Mouse (Mus musculus): ENCODE measurements at regions not wholly inside any gene's neighbourhood (a gene's known extent, or its start where the extent isn't known, plus 50 kb on each side); places are given as distances from the start of the nearest gene placed in this dataset.
A peak's percentile ranks its signal among the peaks of the same experiment; 100 is the strongest.

DNA sequence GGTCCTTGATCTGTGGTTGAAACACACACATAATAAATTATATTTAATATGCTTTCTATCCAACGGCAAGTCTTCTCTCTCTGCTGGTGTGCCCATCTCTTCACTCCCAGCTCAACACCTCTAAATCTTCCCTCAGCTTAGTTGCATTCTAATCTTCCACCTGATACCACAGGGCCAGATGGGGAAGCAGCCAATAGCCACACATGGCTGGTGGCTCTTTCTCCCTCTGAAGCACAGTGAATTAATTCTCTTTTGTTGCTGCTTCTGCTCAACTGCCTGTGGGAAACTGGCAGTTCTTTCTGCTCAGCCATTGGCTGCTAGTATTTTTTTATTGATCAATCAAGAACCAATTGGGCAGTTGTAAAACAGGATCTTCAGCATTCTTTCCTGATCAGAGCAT is 750.0 kb downstream of the Serpinb8 start:
- intact Hi-C loops (cut with DNase I): no loop called here
- DNase-seq: no peak

DNA sequence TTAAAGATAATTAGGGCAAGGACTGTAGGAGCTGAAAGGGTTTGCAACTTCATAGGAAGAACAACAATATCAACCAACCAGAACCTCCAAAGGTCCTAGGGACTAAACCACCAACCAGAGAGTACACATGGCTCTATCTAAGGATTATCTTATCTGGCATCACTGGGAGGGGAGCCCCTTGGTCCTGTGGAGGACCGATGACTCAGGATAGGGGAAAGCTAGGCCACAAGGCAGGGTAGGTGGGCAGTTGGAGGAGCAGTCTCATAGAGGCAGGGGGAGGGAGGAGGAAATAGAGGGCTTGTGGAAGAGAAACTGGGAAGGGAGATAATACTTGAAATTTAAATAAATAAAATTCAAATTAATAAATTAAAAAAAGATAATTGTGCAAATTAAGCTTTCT is 751.5 kb downstream of the Serpinb8 start:
- no peak for DNase-seq
- intact Hi-C loops (cut with DNase I): no loop called here

DNA sequence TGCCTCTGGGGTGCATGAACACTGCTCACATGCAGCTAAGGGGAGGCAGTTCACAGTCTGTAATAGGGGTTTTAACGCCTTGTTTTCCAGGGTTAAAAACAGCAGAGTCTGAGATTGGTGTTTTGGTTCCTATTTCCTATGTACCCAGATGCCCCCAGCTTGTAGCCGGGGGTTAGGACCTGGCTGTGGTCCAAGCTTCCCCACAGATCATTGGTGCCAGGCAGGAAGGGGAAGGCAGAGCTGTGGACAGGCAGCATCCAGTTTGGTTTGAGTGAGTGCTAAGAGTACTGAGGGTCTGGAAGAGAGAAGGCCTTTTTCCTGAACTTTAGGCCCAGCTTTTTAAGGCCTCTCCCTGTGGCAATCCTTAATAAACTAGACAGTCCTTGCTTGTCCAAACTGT is 774.0 kb downstream of the Serpinb8 start:
- intact Hi-C loops (cut with DNase I): no loop called here
- DNase-seq: no peak

DNA sequence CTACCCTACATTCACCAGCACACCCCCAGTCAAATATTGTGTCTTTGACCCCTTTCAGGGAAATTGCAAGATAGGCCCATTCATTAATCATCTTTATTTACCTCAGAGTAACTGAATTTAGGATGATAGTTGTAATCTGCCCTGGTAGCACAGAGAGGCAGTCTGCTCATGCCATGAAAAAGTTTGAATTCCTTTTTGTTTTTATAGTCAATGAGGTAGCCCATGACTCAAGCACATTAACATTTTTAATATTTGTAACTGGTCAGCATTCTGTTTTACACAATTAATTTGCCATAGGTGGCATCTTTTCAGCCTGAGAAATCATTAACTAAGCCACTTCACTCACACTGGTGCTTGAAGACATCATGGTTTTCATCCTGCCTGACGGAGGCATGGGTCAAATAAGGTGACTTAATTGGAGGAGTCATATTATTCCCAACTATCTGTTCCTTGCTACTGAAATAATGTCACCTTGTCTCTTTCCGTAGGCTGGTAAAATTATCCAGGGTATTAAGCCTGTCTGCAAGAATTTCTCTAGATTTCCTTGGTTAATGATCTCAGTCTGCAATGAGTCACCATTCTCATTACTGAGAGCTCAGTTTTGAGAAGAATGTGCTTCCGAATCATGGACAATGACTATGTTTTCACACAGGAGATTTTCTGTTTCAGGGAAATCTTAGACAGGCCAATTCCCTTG is 780.2 kb downstream of the Serpinb8 start:
- intact Hi-C loops (cut with DNase I): no loop called here

DNA sequence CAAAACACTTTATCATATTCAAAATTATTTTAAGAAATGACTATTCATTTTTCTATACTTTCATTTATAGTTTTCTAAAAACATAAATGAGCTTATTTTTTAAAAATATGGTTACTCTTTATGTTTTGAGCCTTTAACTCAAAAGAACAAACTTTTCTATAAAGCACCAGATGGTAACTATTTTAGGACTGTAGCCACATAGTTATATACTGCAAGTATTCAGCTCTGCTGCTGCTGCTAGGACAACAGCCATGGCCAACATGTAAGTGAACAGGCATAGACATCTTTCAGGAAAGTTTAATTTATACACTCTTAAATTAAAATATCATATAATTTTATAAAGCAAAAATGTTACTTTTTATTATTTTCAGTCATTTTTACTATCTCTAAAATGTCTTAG is 800.1 kb downstream of the Serpinb8 start:
- no peak for DNase-seq

More for the DNA sequence above, 780.2 kb downstream of the Serpinb8 start:
- no peak for DNase-seq

DNA sequence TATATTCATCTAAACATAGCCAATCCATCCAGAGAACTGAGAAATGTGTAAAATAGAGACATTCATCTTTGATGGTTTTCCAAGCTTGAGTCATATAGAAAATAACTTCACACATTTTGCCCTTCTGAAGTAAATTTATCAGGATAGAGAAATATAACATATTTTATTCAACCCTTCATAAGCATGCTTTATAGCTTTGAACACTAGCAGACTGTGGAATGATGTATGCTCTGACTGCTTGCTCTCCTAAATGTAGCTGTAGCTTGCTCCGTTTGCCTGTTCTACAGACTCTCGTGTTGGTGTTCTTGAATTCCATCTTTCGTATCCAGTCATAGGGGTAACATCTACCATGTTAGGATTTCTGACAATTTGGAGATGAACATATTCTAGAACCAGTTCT is 800.7 kb downstream of the Serpinb8 start:
- no peak for DNase-seq
- intact Hi-C loops (cut with DNase I): no loop called here

More for the DNA sequence above, 800.1 kb downstream of the Serpinb8 start:
- intact Hi-C loops (cut with DNase I): no loop called here

DNA sequence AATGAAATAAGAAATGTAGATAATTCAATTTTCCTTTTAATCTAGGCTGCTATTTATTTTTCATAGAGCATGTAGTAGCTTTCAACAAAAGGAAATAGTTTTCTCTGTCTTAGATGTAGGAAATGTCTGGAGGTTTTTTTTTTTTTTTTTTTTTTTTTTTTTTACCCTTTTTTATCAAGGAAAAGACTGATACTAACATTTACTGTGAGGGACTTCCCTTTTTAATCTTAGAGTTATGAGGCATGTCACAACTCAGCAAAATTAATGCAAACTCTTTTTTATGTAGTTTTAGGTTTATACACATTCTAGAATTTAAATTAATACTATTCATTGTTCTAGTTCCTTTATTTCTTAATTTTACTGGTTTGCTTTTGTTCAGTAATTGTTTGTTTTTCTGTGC is 850.0 kb downstream of the Serpinb8 start:
- DNase-seq: no peak
- intact Hi-C loops (cut with DNase I): no loop called here

DNA sequence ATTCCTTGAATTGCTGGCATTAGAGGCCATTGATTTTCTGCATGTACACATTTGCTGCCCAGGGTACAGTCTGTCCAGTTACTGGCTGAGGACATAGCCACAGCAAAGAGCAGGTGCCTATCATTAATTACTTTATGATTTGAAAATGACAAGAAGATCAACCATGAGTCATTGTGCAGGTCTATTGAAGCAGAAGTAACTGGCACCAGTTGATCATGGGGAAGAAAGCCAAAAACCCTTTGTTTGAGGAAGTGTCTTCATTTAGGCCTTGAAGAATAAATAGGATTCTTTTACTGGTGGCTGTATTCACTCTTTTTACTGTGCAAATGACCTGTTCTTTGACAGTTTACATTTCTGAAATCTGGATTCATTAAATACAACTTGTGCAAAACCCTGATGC is 863.0 kb downstream of the Serpinb8 start:
- no peak for DNase-seq
- intact Hi-C loops (cut with DNase I): no loop called here

DNA sequence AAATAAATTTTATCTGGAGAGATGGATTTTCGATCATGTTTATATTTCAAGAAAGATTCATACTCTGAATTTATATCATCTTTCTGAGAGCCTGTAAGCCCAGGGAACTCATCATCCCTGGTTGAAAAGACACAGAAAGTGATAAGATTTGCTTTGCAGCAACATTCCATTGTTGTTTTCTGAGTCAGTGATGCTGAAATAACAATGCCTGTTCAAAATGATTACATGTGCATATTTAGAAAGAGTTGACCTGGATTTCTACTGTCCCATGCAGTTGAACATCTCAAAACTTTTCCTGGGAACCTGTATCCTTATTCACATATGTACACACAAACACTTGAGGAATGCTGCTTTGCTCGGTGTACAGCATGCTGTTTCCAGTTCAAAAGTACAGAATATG is 882.2 kb downstream of the Serpinb8 start:
- intact Hi-C loops (cut with DNase I): no loop called here
- no peak for DNase-seq

DNA sequence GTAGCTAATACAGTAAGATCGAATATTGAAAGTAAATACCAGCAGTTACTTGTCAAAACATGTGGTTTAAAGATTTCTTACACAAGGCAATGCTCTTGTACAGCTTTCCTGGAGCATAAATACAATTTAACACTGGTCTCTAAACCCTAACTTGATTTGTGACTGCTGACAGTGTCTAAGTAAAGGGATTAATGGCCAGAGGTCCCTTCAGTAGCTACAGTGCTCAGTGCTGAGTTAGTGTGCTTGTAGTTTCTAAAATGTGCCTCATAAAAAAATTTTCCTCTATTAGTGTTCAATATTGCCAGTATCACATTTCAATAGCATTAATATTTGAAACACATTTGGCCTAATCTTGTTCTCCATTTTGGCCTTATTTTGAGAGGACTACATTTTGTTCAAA is 909.0 kb downstream of the Serpinb8 start:
- intact Hi-C loops (cut with DNase I): no loop called here

DNA sequence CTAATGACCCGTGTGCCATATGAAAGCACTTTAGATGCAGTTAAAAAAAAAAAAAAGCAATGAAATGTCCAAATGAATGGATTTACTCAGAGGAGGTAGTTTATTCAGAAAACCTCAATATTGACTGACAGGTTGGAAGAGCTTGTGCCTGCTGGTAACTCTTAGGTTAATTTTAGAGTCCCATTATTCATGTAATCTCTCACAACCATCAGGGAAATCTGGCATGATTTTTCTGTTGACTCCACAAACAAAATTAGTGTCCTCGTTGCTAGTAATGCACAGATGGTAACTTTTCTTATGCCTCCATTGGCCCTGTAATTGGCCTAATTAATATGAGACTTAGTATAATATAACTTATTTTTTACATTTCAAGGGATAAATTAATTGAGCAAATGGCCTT is 937.6 kb downstream of the Serpinb8 start:
- no peak for DNase-seq
- intact Hi-C loops (cut with DNase I): no loop called here

More for the DNA sequence above, 909.0 kb downstream of the Serpinb8 start:
- no peak for DNase-seq

DNA sequence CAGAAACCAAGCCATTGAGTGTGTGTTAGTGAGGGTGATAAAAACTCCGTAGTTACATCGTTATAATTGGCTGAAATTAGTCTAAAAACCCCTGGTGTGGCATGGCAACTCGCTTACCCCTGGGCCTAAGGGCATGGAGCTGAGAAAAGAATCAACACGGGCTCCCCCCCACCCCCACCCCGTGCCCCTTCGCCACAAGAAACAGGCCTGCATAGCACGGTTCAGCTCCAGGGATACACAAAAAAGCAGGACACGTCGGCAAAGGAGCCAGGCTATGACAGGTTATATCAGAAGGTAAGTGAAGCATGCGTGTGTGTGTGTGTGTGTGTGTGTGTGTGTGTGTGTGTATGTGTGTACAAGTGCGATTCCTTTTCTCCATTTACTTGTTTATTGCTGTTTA is 948.4 kb downstream of the Serpinb8 start:
- intact Hi-C loops (cut with DNase I): no loop called here
- DNase-seq: no peak

DNA sequence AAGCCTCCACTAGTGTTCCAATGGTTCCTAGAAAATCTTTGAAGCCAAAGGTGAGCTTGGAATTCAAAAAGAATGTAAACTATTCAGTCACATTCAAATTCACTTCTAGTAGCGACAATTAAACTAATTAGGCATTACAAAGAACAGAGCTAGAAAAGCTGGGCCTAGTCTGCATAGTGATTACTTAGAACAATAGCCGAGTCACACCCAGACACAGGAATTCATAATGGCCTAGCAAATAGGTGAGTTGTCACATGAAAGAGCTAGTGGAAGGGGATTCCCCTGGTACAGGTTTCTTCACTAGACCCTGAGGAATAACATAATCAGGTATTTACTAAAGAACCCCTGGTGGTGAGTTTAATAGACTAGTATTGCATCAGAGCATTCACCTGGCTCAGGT is 958.9 kb downstream of the Serpinb8 start:
- DNase-seq: no peak
- intact Hi-C loops (cut with DNase I): no loop called here

DNA sequence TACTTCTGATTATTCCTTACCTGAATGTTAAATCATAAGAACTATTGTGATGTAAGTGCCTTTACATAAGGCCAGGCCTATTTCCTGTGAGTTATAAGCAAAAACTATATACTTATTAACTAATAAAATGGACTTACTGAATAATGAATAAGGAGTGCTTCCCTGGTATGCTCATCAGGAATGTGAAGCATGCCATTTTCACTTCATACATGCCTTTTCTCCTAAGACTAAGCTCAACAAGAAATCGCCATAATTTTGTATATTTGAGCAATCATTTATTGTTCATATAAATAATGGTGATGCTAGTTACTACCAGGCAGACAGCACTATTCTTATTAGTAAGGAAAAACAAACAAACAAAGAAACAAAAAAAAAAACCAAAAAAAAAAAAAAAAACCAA is 969.1 kb downstream of the Serpinb8 start:
- intact Hi-C loops (cut with DNase I): no loop called here
- DNase-seq: no peak

DNA sequence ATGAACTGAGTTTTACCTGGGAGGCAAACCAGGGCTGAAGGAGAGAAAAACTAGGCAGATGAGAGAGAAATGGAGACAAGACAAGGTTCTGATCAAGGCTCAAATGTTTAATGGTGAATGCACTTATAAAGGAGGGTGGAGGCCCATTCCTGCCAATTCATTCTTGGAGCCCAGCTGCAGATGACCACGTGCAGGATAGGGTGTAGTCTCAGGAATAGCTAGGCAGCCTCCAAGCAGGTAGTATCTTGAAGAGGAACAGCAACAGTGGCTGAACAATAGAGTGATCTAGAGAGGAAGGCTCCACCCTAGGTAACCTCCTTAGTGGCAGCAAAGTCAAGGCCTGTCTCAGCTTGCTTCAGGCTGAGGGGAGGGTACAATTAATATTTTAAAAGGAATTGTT is 973.2 kb downstream of the Serpinb8 start:
- intact Hi-C loops (cut with DNase I): no loop called here
- DNase-seq: no peak

DNA sequence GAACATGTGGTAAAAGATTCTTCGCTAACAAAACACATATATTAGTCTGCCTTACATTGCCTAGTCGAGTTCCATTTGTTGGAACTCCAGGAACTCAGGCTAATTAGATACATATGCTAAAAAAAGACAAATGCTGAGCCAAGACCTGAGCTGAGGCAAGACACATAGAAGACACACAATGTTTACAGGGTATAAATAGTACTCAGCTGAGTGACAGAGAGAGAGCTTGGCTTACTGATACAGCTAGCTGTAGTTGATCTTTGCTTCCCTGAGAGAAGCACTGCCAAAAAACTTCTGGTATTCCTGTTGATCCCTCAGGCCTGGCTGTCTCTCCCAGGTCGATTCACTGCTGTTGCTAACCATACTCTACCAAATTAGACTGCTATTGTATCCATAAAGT is 982.2 kb downstream of the Serpinb8 start:
- peak in 1 of 2 experiments; percentile 11 for DNase-seq

DNA sequence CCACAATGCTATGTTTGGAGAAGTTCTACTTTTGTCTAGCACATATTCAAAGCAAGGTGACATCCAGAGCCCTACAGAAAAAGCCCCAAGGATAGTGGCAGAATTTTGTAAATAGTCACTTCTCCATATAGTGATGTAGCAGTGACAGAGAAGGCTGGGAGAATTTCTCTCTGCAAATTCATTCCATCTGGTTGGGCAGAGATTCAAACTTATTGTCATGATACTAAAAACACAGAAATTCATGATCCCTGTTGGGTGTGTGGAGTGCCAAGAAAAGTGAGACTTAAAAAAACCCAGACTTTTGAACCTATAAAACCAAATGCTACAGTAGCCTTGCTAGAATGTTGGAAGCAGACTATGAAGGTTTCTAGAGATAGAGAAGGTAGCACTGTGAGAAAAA is 983.0 kb downstream of the Serpinb8 start:
- intact Hi-C loops (cut with DNase I): no loop called here
- DNase-seq: no peak

More for the DNA sequence above, 982.2 kb downstream of the Serpinb8 start:
- intact Hi-C loops (cut with DNase I): no loop called here

DNA sequence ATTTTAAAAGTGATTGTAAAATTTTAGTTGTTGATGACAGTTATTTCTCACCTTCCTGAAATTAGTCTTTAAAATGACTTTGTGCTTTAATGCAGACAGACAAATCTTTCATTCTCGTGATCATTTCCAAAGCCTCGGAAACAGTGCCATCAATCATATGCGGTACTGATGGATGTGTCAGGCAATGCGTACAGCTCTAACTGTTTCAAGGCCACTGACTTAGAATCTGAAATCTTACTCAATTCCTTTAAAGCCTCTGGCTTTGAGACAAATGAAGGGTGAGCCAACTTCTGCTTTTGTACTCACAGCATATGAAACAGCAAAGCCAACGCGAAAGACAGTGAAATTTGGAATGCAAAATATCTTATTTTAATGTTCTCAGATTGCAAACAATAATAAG is 987.0 kb downstream of the Serpinb8 start:
- intact Hi-C loops (cut with DNase I): no loop called here
- DNase-seq: no peak

DNA sequence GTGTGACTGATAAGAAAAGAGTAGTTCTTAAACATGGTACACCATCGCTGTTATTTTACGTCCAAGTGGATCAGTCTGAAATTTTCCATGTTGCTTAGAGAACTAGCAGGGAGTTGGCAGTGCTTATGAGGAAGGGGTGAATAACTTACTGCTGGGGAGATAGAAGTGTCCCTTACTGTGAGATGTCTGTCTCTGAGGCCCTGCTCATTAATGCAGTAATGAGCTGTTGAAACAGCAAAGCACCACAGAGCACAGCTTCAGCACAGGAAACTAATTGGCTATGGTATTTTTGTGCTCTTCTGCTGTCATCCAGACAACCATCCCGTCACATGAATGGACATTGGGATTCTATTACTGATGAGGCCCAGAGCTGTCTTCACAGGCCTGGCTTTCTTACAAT is 988.0 kb downstream of the Serpinb8 start:
- intact Hi-C loops (cut with DNase I): no loop called here
- DNase-seq: no peak

DNA sequence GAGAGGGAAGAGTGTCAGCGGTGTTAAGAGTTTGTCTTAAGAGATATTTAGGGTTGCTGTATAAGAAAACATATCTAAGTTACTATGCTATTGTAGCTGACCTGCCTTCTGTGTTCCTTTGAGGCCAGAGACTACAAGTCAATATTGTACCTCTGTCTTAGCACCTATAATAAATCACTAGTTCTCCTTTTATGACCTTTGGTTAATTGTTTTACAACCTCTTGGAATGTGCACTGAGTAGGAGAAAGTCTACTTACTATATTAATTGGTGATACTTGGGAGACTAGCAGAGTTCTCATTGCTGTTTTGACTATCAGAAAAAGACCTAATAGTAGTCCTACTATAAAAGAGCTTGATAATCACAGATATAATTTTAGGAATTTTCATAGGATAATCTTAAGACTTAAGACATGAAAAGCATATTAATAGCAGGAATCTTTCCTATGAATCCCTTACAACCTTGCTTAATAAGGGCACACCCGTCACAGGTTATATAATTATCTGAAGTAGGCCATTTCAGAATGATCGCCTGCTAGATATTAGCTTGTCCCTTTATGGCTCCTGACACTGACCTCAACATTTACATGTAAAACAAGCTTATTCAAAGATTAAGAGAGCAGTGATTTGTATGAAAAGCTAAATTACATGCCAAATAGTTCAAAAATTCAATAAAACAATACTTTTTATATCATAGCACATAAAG is 1003.1 kb downstream of the Serpinb8 start:
- intact Hi-C loops (cut with DNase I): no loop called here
- no peak for DNase-seq

DNA sequence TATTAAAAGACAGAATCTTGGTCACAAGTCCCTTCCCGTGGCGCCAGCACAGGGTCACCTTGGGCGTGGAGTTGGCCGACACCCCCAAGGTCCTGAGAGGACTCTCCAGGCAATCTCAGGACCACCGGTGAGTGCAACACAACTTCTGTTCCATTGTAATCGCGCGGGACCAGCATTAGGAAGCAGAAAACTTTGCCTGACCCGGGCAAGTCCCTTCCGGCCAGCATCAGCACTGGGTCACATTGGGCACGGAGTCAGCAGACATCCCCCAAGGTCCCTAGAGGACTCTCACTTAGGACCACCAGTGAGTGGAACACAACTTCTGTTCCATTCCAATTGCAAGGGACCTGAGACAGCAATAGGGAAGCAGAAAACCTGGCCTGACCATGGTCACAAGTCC is 1007.3 kb downstream of the Serpinb8 start:
- no peak for DNase-seq
- intact Hi-C loops (cut with DNase I): no loop called here

All from heart, postnatal 36 days (tissue).